Mouse (Mus musculus): ENCODE measurements around the gene Gm29797. TPM values are rescaled to one million over a fixed set of nuclear protein-coding genes. Genes with fewer than 3 reads are reported as not detected.

Gene Gm29797
- total RNA-seq, 2 experiments from 2014 or later = not detected

- ATAC-seq (replicated peaks; ENCODE audit: low FRiP score, low TSS enrichment, poor library complexity, severe bottlenecking) = no peak
Measured at GRCm38 (mm10) chr2:181670913-181671311, 14.1 kb downstream of the Gm29797 start.

GRCm38 (mm10) chr2:181671326-181671725, 14.5 kb downstream of the Gm29797 start, which contains the start of gene Sox18:
Gene Sox18 (minus strand): TSS chr2:181671640.
- no peak for ATAC-seq (replicated peaks; ENCODE audit: low FRiP score, low TSS enrichment, poor library complexity, severe bottlenecking)

DNA sequence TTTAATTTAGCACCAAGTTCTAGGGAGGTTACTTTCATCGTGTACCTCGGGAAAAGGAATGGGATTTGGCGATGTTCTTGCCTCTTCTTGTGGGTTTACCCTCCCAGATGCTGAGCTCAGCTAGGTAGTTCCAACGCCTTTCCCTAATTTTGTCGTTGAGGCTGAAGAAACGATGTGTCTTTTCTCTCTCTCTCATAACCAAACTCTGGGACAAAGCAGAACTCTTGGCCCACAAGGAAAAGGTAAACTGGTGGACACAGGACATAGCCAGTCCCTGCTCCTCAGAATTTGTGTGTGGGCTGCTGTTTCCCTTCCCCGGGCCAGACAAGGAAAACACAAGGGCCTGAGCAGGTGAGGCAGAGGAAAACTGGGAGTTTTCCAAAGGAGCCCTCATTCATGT, 15.2 kb downstream of the Gm29797 start:
- no peak for ATAC-seq (replicated peaks; ENCODE audit: low FRiP score, low TSS enrichment, poor library complexity, severe bottlenecking)

DNA sequence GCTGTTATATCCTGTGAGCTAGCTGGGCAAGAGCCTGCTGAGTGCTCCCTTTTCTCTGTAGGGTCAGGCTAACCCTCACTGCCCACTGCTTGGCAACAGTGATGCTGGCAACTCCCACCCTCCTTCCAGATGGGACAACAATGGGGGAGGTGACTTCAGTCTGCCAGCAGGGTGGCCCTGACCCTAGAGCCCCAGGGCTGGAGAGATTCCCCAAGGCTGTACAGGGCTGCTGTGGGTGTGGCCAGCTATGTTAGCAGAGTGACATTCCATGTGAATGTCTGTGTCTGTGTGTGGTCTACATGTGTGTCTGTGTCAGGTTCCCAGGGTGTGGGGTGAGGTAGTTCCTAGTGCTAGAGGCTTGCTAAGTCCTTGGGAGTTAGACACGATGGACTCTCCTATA, 16.7 kb downstream of the Gm29797 start:
- ATAC-seq (replicated peaks; ENCODE audit: low FRiP score, low TSS enrichment, poor library complexity, severe bottlenecking) = no peak

GRCm38 (mm10) chr2:181674934-181675333, 18.1 kb downstream of the Gm29797 start:
- no peak for ATAC-seq (replicated peaks; ENCODE audit: low FRiP score, low TSS enrichment, poor library complexity, severe bottlenecking)

GRCm38 (mm10) chr2:181675454-181675853, 18.6 kb downstream of the Gm29797 start:
- ATAC-seq (replicated peaks; ENCODE audit: low FRiP score, low TSS enrichment, poor library complexity, severe bottlenecking) = no peak

DNA sequence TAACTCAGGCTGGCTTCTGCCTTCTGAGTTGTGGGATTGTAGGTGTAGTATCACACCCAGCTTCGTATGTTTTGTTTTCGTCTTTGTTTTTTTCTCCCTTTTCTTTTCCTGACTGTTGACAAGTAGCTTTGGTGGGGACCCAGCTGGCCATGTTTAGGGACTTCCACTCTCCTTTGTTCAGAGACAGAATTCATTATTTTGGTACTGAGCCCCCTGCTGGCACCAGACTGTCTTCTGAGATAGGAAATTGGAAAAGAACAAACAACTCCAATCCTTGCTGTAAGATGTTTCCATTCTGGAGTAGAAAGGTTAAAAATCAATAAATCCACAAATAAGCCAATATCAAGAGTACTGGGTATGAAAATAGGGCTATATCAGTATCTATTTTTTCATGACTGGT, 19.6 kb downstream of the Gm29797 start:
- ATAC-seq (replicated peaks; ENCODE audit: low FRiP score, low TSS enrichment, poor library complexity, severe bottlenecking) = no peak

DNA sequence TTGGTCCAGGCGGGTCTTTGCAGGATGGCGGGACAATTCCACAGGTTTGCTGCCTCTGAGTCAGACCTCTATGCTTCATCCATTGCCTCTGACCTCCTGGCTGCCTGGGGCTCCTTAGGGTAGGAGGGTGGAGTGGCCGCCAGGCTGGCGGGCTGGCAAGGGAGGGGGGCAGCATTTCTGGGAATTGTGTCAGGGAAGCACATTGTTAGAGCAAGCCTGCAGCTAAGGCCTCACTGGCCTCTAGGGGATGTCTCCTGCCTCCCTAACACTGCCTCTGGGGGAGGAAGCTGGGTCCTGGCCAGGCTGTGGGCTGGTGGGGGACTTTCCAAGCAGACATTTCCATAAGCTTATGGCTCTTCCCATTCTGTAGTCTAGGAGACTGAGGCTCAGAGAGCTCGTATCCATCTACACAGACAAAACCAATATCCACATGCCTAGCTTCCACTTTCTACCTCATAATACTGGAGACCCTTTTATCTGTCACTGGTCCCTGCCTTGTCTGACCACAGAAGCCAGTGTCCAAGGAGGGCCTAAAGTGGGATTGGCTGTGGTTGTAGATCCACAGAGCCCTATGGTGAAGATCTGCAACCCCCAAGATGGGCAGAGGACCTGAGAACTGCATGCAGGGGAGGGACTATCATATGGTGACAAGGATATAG, 20.4 kb downstream of the Gm29797 start:
- no peak for ATAC-seq (replicated peaks; ENCODE audit: low FRiP score, low TSS enrichment, poor library complexity, severe bottlenecking)

GRCm38 (mm10) chr2:181677755-181678098, 20.9 kb downstream of the Gm29797 start:
- no peak for ATAC-seq (replicated peaks; ENCODE audit: low FRiP score, low TSS enrichment, poor library complexity, severe bottlenecking)

DNA sequence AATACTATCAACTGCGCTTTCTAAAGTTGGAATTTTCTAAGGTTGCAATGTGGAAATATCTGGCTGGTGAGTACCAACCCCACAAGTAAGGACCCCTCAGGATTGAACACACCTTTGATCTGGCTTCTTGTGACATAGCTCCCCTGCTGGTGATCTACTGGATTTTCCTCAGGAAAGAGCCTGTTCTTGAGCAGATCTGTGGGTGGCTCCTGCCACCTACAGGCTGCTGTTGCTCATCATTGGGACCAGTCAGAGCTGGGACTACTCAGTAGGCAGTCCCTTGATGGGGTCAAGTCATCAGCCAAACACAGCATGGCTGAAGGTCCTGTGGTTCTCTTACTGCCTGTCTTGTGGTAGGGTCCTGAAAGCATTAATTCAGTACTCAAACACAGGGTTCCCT, 21.9 kb downstream of the Gm29797 start:
- peak; percentile 82 for ATAC-seq (replicated peaks; ENCODE audit: low FRiP score, low TSS enrichment, poor library complexity, severe bottlenecking)

- peak; percentile 45 for ATAC-seq (replicated peaks; ENCODE audit: low FRiP score, low TSS enrichment, poor library complexity, severe bottlenecking)
Measured at GRCm38 (mm10) chr2:181679951-181680715, 23.3 kb downstream of the Gm29797 start, which contains the start of gene Tcea2. Gene Tcea2 (plus strand): TSS chr2:181680310.

- ATAC-seq (replicated peaks; ENCODE audit: low FRiP score, low TSS enrichment, poor library complexity, severe bottlenecking) = no peak
Measured at GRCm38 (mm10) chr2:181680716-181681117, 23.9 kb downstream of the Gm29797 start.

GRCm38 (mm10) chr2:181681978-181682377, 25.1 kb downstream of the Gm29797 start:
- ATAC-seq (replicated peaks; ENCODE audit: low FRiP score, low TSS enrichment, poor library complexity, severe bottlenecking) = no peak

DNA sequence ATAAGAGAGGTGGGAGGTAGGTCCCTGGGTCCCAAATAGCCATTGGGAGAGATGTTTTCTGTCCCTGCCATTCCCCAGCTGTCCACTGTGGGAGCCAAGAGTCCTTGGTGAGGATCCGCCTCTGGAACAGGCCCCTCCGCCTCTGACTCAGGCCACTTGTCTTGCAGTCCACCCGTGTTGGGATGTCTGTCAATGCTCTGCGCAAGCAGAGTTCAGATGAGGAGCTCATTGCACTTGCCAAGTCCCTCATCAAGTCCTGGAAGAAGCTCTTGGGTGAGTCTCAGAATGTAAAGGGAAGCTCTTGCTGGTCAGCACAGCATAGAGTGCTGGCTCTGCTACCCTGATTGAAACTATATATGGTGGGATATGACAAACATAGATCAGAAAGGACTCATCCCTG, 26.5 kb downstream of the Gm29797 start:
- ATAC-seq (replicated peaks; ENCODE audit: low FRiP score, low TSS enrichment, poor library complexity, severe bottlenecking) = no peak

GRCm38 (mm10) chr2:181684713-181685112, 27.9 kb downstream of the Gm29797 start:
- ATAC-seq (replicated peaks; ENCODE audit: low FRiP score, low TSS enrichment, poor library complexity, severe bottlenecking) = no peak

- no peak for ATAC-seq (replicated peaks; ENCODE audit: low FRiP score, low TSS enrichment, poor library complexity, severe bottlenecking)
Measured at GRCm38 (mm10) chr2:181685686-181686085, 28.9 kb downstream of the Gm29797 start.

DNA sequence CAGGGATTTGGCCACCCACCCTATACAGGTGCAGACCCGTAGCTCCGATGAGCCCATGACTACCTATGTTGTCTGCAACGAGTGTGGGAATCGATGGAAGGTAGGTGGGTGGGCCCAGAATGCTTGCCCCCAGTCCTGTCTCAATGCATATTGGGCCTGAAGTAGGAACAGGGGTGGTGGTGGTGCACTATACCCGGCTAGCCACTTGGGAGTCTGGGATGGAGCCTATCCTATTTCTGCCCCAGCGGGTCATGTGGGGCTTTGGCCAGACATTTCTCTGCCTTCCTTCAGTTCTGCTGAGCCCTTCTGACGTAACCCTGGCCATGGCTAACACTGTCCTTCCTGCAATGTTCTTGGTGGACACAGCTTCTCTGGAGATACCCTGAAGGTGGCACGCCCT, 30.8 kb downstream of the Gm29797 start:
- ATAC-seq (replicated peaks; ENCODE audit: low FRiP score, low TSS enrichment, poor library complexity, severe bottlenecking) = no peak

GRCm38 (mm10) chr2:181689466-181690160, 32.8 kb downstream of the Gm29797 start:
- no peak for ATAC-seq (replicated peaks; ENCODE audit: low FRiP score, low TSS enrichment, poor library complexity, severe bottlenecking)

DNA sequence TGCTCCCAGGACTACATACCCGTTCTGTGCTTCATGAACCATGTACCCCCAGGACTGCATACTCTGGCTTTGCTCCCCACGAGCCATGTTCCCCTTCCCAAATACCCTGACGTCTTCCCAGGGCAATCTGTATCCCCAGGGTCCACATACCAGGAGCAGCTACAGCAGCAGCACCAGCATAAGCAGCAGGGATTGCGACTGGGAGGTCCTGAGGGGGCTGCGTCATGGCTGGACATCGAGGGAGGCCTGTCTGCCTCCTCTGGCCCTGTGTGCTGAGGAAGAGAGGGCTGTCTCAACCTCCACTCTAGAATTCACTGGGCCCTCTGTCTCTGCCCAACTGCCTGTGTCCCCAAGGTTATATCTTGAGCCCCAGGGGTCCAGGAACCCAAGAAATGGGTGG, 34.2 kb downstream of the Gm29797 start:
- no peak for ATAC-seq (replicated peaks; ENCODE audit: low FRiP score, low TSS enrichment, poor library complexity, severe bottlenecking)

DNA sequence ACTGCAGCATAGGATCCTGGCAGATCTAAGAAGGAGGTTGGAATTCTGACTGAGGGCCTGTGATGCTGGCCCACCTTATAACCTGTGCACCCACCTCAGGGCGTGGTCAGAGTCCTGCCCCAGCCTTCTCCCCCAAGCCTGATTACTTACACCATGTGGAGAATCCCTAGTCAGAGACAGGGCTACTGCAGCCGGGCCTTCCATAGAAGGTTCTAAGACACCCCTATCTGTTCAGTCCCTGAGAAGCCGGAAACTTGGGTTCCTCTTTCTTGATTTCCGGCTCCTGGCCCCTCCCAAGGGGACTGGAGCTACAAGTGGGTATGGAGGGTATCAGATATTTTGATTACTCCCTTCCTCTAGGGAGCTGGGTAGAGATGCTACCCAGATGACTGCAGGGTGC, 34.7 kb downstream of the Gm29797 start:
- 0 out of 2 replicates have a peak, but pooled peaks have one; percentile 13 for ATAC-seq (replicated peaks; ENCODE audit: low FRiP score, low TSS enrichment, poor library complexity, severe bottlenecking)
